Mouse (Mus musculus) intestine, embryonic 15.5 days (tissue): ENCODE measurements around the gene Rab34. TPM values are rescaled to one million over a fixed set of nuclear protein-coding genes. Genes with fewer than 3 reads are reported as not detected.
A peak's percentile ranks its signal among the peaks of the same experiment; 100 is the strongest.

ENCODE experiments used
- ATAC-seq: fragments of 200-750 bp; cut with Nextera tagmentation; 2 replicates; pipeline ENCODE4 v1.8.0; 2017; ENCODE audit warnings: moderate TSS enrichment, moderate library complexity
- H3K27ac ChIP-seq: fragments of 300-500 bp; sonication (generic); 2 replicates; pipeline ENCODE4 v1.5.1; 2015; ENCODE audit warnings: mild to moderate bottlenecking, inconsistent platforms
- H3K27me3 ChIP-seq: fragments of 300-500 bp; sonication (generic); replicated peaks from 2 replicates; pipeline ENCODE4 v1.6.1; 2015; ENCODE audit warnings: inconsistent platforms
- H3K36me3 ChIP-seq: fragments of 300-500 bp; sonication (generic); 2 replicates; pipeline ENCODE4 v1.6.1; 2015; ENCODE audit warnings: inconsistent platforms
- H3K4me1 ChIP-seq: fragments of 300-500 bp; sonication (generic); replicated peaks from 2 replicates; pipeline ENCODE4 v1.6.1; 2015; ENCODE audit warnings: inconsistent platforms
- H3K4me2 ChIP-seq: fragments of 300-500 bp; sonication (generic); replicated peaks from 2 replicates; pipeline ENCODE4 v1.6.1; 2015; ENCODE audit warnings: mild to moderate bottlenecking, inconsistent platforms
- H3K4me3 ChIP-seq: fragments of 300-500 bp; sonication (generic); replicated peaks from 2 replicates; pipeline ENCODE4 v1.5.1; 2015; ENCODE audit warnings: inconsistent platforms
- H3K9ac ChIP-seq: fragments of 300-500 bp; sonication (generic); 2 replicates; pipeline ENCODE4 v1.6.1; 2015; ENCODE audit warnings: inconsistent platforms
- H3K9me3 ChIP-seq: fragments of 300-500 bp; sonication (generic); 2 replicates; pipeline ENCODE4 v1.6.1; 2016; ENCODE audit warnings: inconsistent platforms
- WGBS: fragments of 180-500 bp; shearing (Covaris S2); methylation state at CpG from one replicate; pipeline ENCODE4 v1.1.7; 2015; 5-methylcytosine and 5-hydroxymethylcytosine counted together
- polyA plus RNA-seq: library from polyadenylated mRNA; unstranded; fragments of >200 nt; fragmentation: Nextera tagmentation; extraction: Ambion mirVana; gene quantifications from 2 replicates; pipeline ENCODE4 v1.2.1, GENCODE M21; 2015

Gene Rab34
- polyA plus RNA-seq, 1 experiment from 2014 or later, result 91.4 TPM

DNA sequence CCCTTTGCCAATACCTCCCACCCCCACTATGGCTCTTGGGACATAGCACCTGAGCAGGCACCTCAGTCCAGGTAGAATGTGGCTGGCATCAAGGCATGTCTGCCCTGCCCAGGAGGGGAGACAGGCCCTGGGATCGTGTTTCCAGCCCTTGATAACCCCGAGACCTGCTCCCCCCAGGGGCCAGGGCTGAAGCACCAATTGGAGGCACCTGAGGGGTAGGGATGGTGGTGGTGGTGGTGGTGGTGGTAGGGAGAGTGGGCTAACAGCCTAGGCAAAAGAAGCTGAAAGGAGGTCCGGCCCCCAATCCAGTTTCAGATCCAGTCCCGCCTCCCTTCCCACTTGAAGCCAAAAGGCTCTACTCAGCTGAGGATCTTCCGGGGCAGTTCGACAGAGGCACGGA, 28.7 kb upstream of the Rab34 start:
- no peak for ATAC-seq
- Histone ChIP-seq H3K4me2 (no peak overlapping the region), H3K36me3 (peaks cover 45% of the 10 kb centered on the region), H3K27ac (no peak overlapping the region), H3K9ac (no peak overlapping the region), H3K4me1 (peaks cover 21% of the 10 kb centered on the region), H3K4me3 (no peak overlapping the region), H3K27me3 (no peaks in the 10 kb centered on the region), H3K9me3 (no peaks in the 10 kb centered on the region)
- WGBS, result 74% methylated on average over 7 of the region's 7 CpGs

DNA sequence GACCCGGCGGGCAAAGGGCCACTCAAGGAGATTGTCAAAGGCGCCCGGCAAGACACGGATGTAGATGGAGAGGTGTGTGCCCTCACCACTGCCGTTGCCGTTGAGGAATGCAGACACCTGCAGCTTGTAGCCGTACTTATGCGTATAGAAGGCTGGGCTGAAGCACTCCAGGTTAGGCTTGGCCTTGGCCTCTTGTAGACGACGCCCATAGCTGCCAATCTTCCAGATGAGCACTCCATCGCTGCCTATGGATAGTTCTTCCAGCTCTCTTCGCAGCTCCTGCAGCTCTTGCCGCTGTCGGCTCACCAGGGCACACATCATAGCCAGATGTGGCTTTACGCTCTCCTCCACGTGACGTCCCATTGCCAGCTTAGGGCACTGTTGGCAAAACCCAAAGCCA, 28.1 kb upstream of the Rab34 start:
- 82% methylated on average over 18 of the region's 18 CpGs for WGBS
- no peaks in the 10 kb centered on the region for H3K9me3 ChIP-seq
- H3K36me3 ChIP-seq, result peaks cover 41% of the 10 kb centered on the region
- no peak overlapping the region for H3K9ac ChIP-seq
- H3K27ac ChIP-seq, result no peak overlapping the region
- H3K27me3 ChIP-seq, result no peaks in the 10 kb centered on the region
- no peak overlapping the region for H3K4me3 ChIP-seq
- peaks cover 21% of the 10 kb centered on the region for H3K4me1 ChIP-seq
- no peak for ATAC-seq
- H3K4me2 ChIP-seq, result no peak overlapping the region

DNA sequence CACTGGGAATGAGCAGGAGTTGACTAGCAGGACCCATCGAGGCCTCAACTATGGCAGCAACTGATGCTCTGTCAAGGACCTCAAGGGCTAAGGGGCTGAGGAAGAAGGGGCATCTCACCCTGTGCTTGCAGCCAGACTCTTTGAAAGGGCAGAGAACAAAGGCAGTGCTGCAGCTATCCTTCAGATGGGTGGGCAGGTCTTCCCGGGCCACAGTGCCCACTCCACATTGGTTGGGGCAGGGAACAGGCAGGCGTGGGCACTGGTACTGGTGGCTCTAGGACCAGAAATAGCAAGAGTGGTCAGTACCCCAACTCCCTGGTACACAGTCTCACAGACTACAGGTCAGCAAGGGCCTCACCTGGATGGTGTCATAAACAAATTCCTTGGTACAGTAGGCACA, 27.6 kb upstream of the Rab34 start:
- Histone ChIP-seq H3K27ac (no peak overlapping the region), H3K4me1 (peaks cover 22% of the 10 kb centered on the region), H3K9me3 (no peaks in the 10 kb centered on the region), H3K9ac (no peak overlapping the region), H3K36me3 (peaks cover 41% of the 10 kb centered on the region), H3K4me2 (no peak overlapping the region), H3K4me3 (no peak overlapping the region), H3K27me3 (no peaks in the 10 kb centered on the region)
- ATAC-seq, result no peak
- 91% methylated on average over 3 of the region's 3 CpGs for WGBS

DNA sequence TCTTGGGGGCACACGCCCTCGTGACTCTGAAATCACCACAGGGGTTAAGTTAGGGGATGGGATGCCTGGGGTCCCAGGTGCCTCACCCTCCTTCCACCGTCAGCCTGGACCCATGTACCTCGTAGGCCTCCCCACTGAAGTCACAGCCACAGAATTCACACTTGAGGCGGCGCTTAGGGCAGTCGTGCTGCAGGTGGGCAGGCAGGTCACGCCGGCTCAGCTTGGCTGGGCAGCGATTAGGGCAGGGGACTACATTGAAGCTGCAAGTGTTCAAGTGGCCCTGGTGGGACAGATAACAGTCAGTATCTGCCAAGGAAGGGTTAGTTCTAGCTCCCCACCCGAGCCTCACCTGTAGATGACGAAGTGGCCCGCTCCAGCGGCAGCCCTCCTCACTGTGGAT, 27.1 kb upstream of the Rab34 start:
- peaks cover 27% of the 10 kb centered on the region for H3K4me1 ChIP-seq
- WGBS, result 85% methylated on average over 14 of the region's 14 CpGs
- H3K4me2 ChIP-seq, result no peak overlapping the region
- no peaks in the 10 kb centered on the region for H3K9me3 ChIP-seq
- no peaks in the 10 kb centered on the region for H3K27me3 ChIP-seq
- H3K9ac ChIP-seq, result no peak overlapping the region
- 0 out of 2 replicates have a peak overlapping the region, but pooled peaks have one; percentile 22 for H3K27ac ChIP-seq
- H3K36me3 ChIP-seq, result peaks cover 41% of the 10 kb centered on the region
- no peak overlapping the region for H3K4me3 ChIP-seq
- no peak for ATAC-seq

DNA sequence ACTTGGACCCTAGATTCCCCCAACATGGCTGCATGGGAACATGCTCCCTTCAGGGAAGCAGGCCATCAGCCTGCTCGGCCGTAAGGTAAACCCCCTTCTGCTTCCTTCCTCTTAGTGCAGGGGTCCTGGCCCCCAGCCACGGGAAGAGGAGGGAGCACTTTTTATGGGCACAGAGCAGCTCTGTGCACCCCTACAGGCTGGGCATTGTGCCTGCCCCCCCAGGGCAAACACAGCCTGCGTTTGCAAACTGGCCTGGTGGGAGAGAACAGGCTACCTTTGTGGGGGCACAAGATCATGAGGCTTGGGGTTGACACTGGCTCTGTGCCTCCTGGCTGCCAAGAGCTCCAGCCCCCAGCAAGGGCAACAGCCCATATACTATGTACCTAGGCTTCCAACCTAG, 26.3 kb upstream of the Rab34 start:
- 52% methylated on average over 4 of the region's 4 CpGs for WGBS
- Histone ChIP-seq H3K4me2 (peak overlapping the region; percentile 95), H3K9me3 (no peaks in the 10 kb centered on the region), H3K36me3 (peaks cover 41% of the 10 kb centered on the region), H3K4me1 (peaks cover 34% of the 10 kb centered on the region), H3K4me3 (no peak overlapping the region), H3K27me3 (no peaks in the 10 kb centered on the region), H3K27ac (peak overlapping the region; percentile 2; the same call in 1 of the 2 replicates), H3K9ac (0 out of 2 replicates have a peak overlapping the region, but pooled peaks have one; percentile 11)
- ATAC-seq, result no peak

DNA sequence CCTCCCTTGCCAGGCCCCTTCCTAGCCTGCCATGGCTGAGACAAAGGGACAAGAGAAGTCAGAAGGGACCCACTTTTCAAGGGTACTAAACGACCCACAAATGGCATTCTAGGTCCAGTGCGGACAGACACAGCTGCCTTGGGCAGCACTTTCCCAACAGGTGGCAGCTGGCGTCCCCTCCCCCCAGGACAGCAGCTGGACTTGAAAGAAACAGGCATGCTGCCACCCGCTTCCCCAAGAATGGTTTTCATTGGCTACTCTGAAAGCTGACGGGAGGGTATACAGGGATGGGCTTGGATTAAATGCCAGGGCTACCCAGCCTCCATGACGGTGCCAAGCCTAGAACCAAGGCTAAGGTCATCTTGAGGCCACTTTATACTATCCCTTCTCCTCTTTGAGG, 25.7 kb upstream of the Rab34 start:
- Histone ChIP-seq H3K9me3 (no peaks in the 10 kb centered on the region), H3K36me3 (peaks cover 39% of the 10 kb centered on the region), H3K27me3 (no peaks in the 10 kb centered on the region), H3K4me3 (peak overlapping the region; percentile 83; the same call in 1 of the 2 replicates), H3K9ac (peak overlapping the region; percentile 93; the same call in 1 of the 2 replicates), H3K4me1 (peaks cover 39% of the 10 kb centered on the region), H3K27ac (no peak overlapping the region), H3K4me2 (peak overlapping the region; percentile 95)
- no peak for ATAC-seq
- WGBS, result 52% methylated on average over 6 of the region's 6 CpGs

DNA sequence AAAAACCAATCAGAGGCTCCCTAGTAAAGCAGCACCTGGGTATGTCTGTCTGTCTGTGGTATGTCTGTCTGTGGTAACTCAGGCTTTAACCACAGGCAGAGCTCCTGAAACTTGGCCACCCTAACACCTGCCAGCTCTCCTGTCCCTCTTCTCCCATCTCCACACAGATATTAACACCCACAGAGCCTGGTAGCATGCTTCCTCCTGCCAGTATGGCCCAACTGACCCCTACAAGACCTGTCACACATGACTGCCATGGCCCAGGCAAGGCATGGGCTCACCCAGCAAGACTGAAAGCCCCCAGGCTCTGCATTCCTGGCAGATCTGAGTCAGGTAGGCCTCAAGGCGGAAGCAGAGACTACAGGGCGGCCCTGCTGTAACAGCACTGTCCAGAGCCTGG, 25.2 kb upstream of the Rab34 start:
- ATAC-seq, result no peak
- Histone ChIP-seq H3K9me3 (no peaks in the 10 kb centered on the region), H3K4me1 (peaks cover 44% of the 10 kb centered on the region), H3K4me2 (peak overlapping the region; percentile 95), H3K36me3 (peaks cover 34% of the 10 kb centered on the region), H3K27ac (peak overlapping the region; percentile 97), H3K27me3 (no peaks in the 10 kb centered on the region), H3K9ac (peak overlapping the region; percentile 93), H3K4me3 (peak overlapping the region; percentile 83)
- 52% methylated on average over 2 of the region's 2 CpGs for WGBS

DNA sequence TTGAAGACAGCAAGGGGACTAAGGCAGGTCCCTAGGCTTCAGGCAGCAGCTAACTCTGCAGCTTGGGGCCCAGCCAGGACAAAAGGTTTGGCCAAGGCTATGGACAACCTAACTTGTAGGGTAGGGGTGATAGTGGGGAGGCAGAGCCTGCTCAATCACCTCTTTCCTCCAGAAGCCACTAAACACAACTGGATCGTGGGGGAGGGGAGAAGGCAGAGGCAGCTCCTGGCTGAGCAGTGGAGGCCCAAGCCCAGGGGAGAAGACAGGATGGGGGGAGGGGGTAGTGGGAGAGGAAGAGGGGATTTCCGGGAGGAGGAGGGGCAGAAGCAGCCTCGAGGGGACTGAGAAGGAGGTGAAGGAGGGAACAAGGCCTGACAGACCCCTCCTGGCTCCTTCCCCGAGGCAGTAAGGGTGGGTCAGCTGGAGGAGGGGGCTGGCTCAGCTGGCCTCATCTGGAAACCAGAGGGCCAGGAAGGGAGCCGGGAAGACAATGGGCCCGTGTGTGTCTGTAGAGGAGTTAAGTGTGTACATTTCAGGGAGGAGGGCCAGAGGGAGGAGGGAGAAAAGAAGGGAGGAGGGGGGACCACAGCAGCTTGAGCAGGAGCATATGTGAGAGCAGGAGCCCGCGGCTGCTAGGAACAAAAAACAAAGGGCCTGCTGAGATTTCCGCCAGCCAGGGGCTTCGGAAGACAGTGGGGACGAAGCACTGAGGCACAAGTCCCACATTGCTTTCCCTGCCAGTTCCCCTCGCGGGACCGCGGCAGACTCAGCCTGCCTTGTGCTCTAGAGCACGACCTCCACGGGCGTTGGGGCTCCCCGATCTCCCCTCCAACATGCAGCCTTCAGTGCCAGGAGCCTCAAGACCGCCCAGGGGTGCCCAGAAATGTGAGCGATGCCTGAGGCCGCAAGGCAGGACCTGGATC, 24.3 kb upstream of the Rab34 start:
- peak overlapping the region; percentile 97 for H3K27ac ChIP-seq
- no peaks in the 10 kb centered on the region for H3K27me3 ChIP-seq
- H3K4me3 ChIP-seq, result peak overlapping the region; percentile 83
- H3K36me3 ChIP-seq, result peaks cover 27% of the 10 kb centered on the region
- 1% methylated on average over 22 of the region's 22 CpGs for whole genome bisulfite sequencing
- peak; percentile 31 for ATAC-seq
- peak overlapping the region; percentile 95 for H3K4me2 ChIP-seq
- peak overlapping the region; percentile 93 for H3K9ac ChIP-seq
- H3K9me3 ChIP-seq, result no peaks in the 10 kb centered on the region
- peaks cover 45% of the 10 kb centered on the region for H3K4me1 ChIP-seq

DNA sequence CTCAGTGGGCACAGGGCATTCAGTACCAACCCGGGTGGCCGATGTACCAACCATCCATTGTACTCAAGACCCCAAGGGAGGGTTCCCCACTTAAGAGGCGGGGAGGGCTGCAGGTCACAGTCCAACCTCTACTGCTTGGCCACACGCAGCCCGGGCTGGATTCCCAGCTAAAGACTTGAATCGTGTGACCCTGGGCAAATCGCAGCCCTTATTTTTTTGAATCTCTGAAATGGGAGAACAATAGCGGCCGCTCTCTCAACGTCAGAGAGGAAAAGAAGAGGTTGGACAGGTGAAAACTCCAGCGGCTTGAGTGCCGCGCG, 23.7 kb upstream of the Rab34 start:
- peaks cover 24% of the 10 kb centered on the region for H3K36me3 ChIP-seq
- no peaks in the 10 kb centered on the region for H3K27me3 ChIP-seq
- peaks cover 45% of the 10 kb centered on the region for H3K4me1 ChIP-seq
- H3K4me2 ChIP-seq, result peak overlapping the region; percentile 95
- WGBS, result under 1% methylated on average over 14 of the region's 14 CpGs
- H3K9ac ChIP-seq, result peak overlapping the region; percentile 93
- no peak for ATAC-seq
- H3K27ac ChIP-seq, result peak overlapping the region; percentile 97
- no peaks in the 10 kb centered on the region for H3K9me3 ChIP-seq
- peak overlapping the region; percentile 83 for H3K4me3 ChIP-seq

DNA sequence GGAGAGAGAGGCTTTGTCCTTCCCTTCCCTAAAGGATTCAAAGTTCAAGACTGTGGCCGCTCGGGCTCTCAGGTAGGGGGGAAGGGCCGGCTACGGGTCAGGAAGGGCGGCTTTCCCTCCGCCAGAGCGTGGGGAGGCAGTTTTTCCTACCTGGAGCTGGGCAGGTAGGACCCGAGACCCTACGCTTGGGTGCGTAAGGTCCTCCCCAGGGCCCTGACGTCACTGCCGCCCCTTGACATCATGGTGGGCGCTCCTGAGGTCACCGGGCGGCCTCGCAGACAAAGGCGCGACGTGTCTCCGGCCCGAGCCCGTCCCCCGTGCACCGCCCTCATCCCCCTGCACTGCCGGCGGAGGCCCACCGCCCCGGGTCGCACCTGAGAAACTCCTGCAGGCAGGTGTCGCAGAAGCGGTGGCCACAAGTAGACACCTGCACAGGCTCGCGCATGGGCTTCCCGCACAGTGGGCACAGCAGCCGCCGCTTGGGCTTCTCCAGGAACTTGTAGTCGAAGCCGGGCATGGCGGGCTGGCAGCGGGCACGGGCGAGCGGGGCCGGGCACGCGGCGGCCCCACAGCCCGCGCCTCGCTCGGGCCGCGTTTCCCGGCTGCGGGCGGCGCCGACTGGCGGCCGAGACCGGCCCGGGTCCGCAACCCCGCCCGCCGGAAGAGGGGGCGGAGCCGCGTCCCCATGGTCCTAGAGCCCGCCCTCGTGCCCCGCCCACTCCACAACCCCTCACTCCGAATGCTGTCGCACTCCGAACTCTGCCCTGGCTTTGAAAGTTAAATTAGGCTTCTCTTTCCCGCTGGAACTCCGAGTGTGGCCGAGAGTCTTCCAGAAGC, 23.1 kb upstream of the Rab34 start, which contains the start of gene Traf4:
TSS of gene Traf4 (minus strand) at position 666 of the 837 bp plus-strand sequence.
- H3K4me3 ChIP-seq, result peak within 1 kb of the TSS; percentile 83
- H3K36me3 ChIP-seq, result peaks cover 18% of the 10 kb centered on the region
- H3K27me3 ChIP-seq, result no peaks in the 10 kb centered on the region
- H3K4me2 ChIP-seq, result peak within 1 kb of the TSS; percentile 95
- ATAC-seq, result peak; percentile 85
- WGBS, result under 1% methylated on average over 78 of the region's 78 CpGs
- H3K4me1 ChIP-seq, result peaks cover 45% of the 10 kb centered on the region
- H3K9ac ChIP-seq, result peak within 1 kb of the TSS; percentile 93
- H3K9me3 ChIP-seq, result no peaks in the 10 kb centered on the region
- peak within 1 kb of the TSS; percentile 97 for H3K27ac ChIP-seq

DNA sequence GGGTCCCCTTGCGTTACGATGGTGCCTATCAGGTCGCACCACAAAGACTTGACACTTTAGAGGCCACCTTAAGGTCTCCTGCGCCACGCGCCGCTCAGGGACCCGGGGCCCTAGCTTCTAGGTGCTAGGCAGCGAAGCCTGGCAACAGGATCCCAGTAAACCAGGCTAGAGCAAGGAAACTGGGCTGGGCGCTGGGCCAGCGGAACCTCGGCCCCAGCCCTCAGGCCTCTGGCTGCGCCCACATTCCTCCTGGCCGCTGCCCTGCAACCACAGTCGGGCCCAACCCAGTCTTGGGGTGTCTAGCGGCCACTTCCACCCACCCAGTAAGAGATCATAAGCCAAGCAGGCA, 22.5 kb upstream of the Rab34 start:
- no peaks in the 10 kb centered on the region for H3K27me3 ChIP-seq
- peak overlapping the region; percentile 83 for H3K4me3 ChIP-seq
- ATAC-seq, result peak; percentile 52
- H3K4me2 ChIP-seq, result peak overlapping the region; percentile 95
- WGBS, result 2% methylated on average over 16 of the region's 16 CpGs
- H3K9me3 ChIP-seq, result no peaks in the 10 kb centered on the region
- H3K27ac ChIP-seq, result peak overlapping the region; percentile 97
- peaks cover 13% of the 10 kb centered on the region for H3K36me3 ChIP-seq
- peak overlapping the region; percentile 93 for H3K9ac ChIP-seq
- peaks cover 48% of the 10 kb centered on the region for H3K4me1 ChIP-seq

DNA sequence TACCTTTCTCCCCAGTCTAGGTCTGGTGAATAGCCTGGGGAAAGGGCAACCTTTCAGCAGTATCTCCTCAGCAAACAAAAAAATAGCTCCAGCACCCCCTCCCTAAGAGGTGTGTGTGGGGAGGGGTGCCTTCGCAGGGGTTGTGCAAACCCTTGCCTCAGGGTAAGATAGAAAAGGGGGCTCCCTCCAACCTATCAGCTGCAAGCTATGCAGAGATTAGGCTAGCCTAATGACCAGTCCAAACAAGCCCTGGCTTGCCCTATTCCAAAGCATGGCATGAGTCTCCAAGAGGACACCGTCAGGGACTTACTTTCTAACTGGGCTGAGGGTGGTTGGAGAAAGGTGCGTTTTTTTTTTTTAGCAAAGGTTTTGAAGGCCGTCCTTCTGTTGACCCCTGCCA, 22.1 kb upstream of the Rab34 start:
- WGBS, result 43% methylated on average over 4 of the region's 4 CpGs
- H3K4me3 ChIP-seq, result peak overlapping the region; percentile 83
- no peaks in the 10 kb centered on the region for H3K9me3 ChIP-seq
- no peaks in the 10 kb centered on the region for H3K27me3 ChIP-seq
- H3K4me1 ChIP-seq, result peaks cover 48% of the 10 kb centered on the region
- H3K4me2 ChIP-seq, result peak overlapping the region; percentile 95
- H3K9ac ChIP-seq, result peak overlapping the region; percentile 93
- no peak for ATAC-seq
- H3K36me3 ChIP-seq, result peaks cover 13% of the 10 kb centered on the region
- peak overlapping the region; percentile 97 for H3K27ac ChIP-seq
